Mouse (Mus musculus): Measurements from ENCODE around the gene Diexf. TPM values are rescaled to one million over a fixed set of nuclear protein-coding genes. Genes with fewer than 3 reads are reported as not detected.

Diexf gene
- total RNA-seq, 4 experiments from 2014 or later: 16.7 to 24.1 (median 20.8) TPM

- no peak for DNase-seq
Measured at GRCm38 (mm10) chr1:193138087-193138486, 8.0 kb upstream of the Diexf start.

GRCm38 (mm10) chr1:193133726-193134125 is 3.7 kb upstream of the Diexf start:
- DNase-seq: no peak

- DNase-seq: no peak
Measured at GRCm38 (mm10) chr1:193132385-193132784, 2.3 kb upstream of the Diexf start.

DNA sequence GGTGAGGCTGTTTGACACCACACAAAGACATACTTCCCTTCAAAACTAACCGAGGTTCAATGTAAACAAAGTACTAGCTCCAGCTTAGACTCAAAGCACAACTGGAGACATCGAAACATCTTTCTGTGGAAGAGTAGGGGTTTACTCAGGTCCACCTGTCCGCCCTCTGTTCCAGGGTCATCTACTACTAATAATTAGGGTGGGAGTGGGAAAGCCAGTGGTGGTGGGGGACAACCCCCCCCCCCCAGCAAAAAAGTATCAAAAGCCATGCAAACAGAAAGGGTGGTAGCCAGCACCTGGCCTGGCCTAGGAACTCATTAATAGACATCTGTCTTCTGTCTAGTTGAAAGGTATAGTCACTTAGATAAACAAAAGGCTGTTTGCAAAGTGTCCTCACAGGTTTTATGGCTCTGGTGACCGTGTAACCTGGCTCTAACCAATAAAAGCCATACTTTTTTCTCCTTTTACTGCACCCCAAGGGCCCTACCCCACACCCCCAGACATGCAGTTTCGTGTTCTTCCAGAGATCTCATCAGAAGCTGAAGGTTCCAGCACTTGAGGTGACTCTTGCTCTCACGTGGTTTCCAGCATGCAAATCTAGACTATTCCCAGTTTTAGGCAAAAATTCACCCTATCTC is 1.4 kb upstream of the Diexf start:
- DNase-seq: no peak

GRCm38 (mm10) chr1:193130839-193131238 is 767 bp upstream of the Diexf start:
- DNase-seq: no peak

DNA sequence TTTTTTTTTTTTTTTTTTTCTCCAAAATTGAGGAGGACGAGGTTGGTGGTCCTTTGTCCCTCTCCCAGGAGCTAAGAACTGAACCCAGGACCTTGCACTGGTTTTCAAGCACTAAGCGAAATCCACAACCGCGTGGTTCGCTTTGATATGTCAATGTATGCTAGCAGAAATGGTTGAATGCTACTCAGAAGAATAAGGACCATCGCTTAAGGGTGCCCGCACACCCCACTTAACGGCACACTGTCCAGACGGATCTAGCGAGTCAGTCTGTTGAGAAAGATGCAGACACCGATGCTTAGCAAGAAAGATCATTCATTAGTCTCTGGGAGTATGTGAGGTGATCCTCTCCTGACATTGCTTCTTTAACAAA is 369 bp upstream of the Diexf start:
- no peak for DNase-seq

DNA sequence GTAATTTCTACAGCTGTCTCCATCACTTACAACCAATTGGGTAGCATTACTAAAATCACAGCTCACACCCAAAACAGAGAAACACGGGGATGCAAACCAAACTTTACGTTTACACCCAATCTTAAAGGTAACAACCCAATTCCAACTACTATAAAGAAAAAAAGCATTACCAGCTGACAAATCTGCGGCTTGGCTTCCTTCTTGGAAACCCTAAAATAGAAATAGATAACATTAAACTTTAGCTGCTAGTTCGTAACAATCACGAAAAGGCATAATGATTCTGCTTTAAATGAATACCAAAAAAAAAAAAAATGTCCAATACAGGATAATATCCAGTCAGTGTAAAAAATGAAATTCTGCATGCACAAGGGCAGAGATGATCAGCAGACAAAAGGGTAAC is 751 bp downstream of the Diexf start:
- DNase-seq: no peak

GRCm38 (mm10) chr1:193128055-193128454 is 2.0 kb downstream of the Diexf start:
- DNase-seq: no peak

DNA sequence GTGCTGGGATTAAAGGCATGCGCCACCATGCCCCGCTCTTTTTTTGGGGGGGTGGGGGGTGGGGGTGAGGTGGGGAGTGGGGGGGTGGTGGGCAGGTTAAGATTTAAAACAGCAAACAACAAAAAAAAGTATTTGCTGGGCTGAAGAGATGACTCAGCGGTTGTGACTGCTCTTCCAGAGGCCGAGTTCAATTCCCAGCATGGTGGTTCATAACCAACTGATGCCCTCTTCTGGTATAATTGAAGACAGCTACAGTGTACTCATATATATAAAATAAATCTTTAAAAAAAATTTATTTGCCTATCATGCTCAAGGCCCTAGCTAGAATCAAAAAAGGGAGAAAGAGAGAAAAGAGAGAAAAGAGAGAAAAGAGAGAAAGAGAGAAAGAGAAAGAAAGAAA is 4.2 kb downstream of the Diexf start:
- DNase-seq: no peak

GRCm38 (mm10) chr1:193123290-193123689 is 6.8 kb downstream of the Diexf start:
- DNase-seq: no peak

- no peak for DNase-seq
Measured at GRCm38 (mm10) chr1:193122793-193123192, 7.3 kb downstream of the Diexf start.

- DNase-seq: no peak
Measured at GRCm38 (mm10) chr1:193112093-193112492, 18.0 kb downstream of the Diexf start.

DNA sequence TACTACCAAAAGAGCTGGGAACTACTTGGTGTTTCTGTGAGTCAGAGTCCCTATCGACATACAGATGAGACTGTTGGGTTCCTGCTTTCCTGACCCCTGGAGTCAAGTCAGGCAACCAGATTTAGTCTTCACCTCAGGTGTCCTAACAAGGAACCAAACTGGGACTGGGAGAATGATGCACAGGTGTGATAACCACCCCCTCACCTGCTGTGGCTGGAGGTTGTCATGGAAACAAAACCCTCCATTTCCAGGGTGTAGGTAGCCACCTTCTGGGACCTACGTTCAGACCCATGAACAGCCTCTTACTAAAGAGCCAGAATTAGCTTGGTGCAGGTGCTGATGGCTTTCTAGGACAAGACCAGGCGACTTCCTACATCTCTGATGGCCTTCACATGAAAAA is 27.1 kb downstream of the Diexf start:
- DNase-seq: no peak

GRCm38 (mm10) chr1:193102556-193102955 is 27.5 kb downstream of the Diexf start:
- DNase-seq: no peak

DNA sequence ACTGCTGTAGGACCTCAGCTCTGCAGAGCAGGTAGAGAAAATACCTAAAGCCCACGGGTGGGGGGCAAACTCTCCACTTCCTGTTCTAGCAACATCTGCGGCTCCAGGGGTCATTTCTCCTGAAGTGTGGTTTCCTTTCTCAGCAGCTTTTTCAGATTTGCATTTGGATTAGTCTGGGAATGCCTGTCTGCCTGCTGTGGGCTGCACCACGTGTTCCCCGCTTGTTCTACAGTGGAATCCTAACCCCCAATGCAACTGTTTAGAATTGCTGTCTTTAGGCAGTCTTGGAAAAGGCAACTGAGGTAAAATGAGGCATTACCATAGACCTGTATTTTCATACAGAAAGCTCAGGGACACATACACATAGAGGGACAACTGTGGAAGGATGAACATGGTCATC is 28.0 kb downstream of the Diexf start:
- DNase-seq: no peak

GRCm38 (mm10) chr1:193098946-193099345 is 31.1 kb downstream of the Diexf start:
- DNase-seq: no peak

GRCm38 (mm10) chr1:193093596-193093995 is 36.5 kb downstream of the Diexf start:
- DNase-seq: peak; percentile 61

- no peak for DNase-seq
Measured at GRCm38 (mm10) chr1:193092771-193093170, 37.3 kb downstream of the Diexf start.

GRCm38 (mm10) chr1:193090894-193091293 is 39.2 kb downstream of the Diexf start:
- DNase-seq: no peak

GRCm38 (mm10) chr1:193090211-193090871 is 39.7 kb downstream of the Diexf start:
- DNase-seq: peak; percentile 79

DNA sequence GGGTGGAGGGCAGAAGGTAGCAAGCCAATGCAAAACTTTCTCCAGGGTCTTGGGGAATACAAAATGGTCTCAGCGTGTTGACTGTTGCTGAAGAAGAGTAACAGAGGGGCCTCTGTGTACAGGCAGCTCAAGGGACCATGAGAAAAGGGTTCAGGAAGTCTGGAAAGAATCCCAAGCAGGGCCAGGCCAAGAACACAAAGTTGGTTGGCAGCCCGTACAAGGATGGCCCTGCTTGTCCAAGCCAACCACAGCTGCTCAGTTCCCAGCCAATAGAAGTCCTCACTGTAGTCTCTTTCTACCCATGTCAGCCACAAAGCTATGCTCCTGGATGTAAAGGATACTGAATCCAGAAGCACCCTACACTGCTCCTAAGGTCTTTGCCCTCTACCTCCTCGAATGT is 40.4 kb downstream of the Diexf start:
- DNase-seq: no peak

GRCm38 (mm10) chr1:193089211-193089610 is 40.9 kb downstream of the Diexf start:
- no peak for DNase-seq

GRCm38 (mm10) chr1:193086842-193087476 is 43.1 kb downstream of the Diexf start:
- peak; percentile 80 for DNase-seq

Measured in adrenal gland, adult 8-10 months (tissue).